ENCODE assay signal across 8 mouse cellular contexts in genomic region chr13:37946734-37947133, GRCm38 (mm10). TPM values are rescaled to one million over a fixed set of nuclear protein-coding genes. Genes with fewer than 3 reads are reported as not detected.
DNase-seq lines count a peak whose midpoint lies in the region; ATAC-seq and TF ChIP-seq lines count a peak whose summit lies in the region.

No protein-coding gene starts in this region.

- H3K4me3 ChIP-seq in left cerebral cortex, adult 2 months: no peak overlapping the region

- peak; percentile 80 for DNase-seq in NIH3T3 (ENCODE audit: low read depth)
- peak; percentile 83 to 91 for DNase-seq in cerebellum, postnatal 25 days
- DNase-seq in gastrocnemius, postnatal 10 days: peak; percentile 91
- DNase-seq in hindlimb bud, embryonic 11.5 days (ENCODE audit: extremely low spot score, low read depth, low spot score): peak; percentile 62
- DNase-seq in left cerebral cortex, adult 2 months (ENCODE audit: extremely low spot score in 1 of 2, low spot score in 2 of 2): peak; percentile 76 to 80
- peak; percentile 60 to 79 for DNase-seq in right cerebral cortex, postnatal 10 days (ENCODE audit: low spot score in 2 of 2)
- DNase-seq in urinary bladder, postnatal 25 days (ENCODE audit: low spot score): peak; percentile 86

- intact Hi-C loops in left cerebral cortex, adult 2 months (cut with DNase I): loop anchor here (5.0 kb wide), 1 partner anchor 494 kb away; no protein-coding TSS in a partner anchor

- peak; percentile 88 for TF ChIP-seq CTCF in left cerebral cortex, adult 2 months (IDR thresholded peaks at IDR 0.05)

- H3K27ac ChIP-seq in left cerebral cortex, adult 2 months: no peak overlapping the region

- ATAC-seq in megakaryocyte-erythroid progenitor cell, adult 5-6 weeks (replicated peaks; ENCODE audit: low FRiP score, low TSS enrichment, poor library complexity, severe bottlenecking): peak; percentile 71

RNA-seq across cellular contexts. Expression of gene Ssr1, which starts 47.3 kb away (rescaled TPM):
- 10 to 100 TPM; 64.8 to 87.4 TPM for total RNA-seq in gastrocnemius, postnatal 10 days (2021)
- 100 to 1,000 TPM in 1 of 2 experiments, 10 to 100 TPM in 1; 96.1 to 101 TPM for total RNA-seq in left cerebral cortex, adult 2 months (2021)
- total RNA-seq in megakaryocyte-erythroid progenitor cell, adult 5-6 weeks (2014; fragmentation: Nextera tagmentation): 58.6 and 105 TPM in 2 replicates
- 104 and 158 TPM in 2 replicates for total RNA-seq in megakaryocyte-erythroid progenitor cell, adult 5-6 weeks (2017)
